In genomic region chr7:127588011-127588871, GRCm38 (mm10) we compare ENCODE assay signal across 8 mouse cellular contexts. TPM values are rescaled to one million over a fixed set of nuclear protein-coding genes. Genes with fewer than 3 reads are reported as not detected.
A peak's percentile ranks its signal among the peaks of the same experiment; 100 is the strongest.
DNase-seq lines count a peak whose midpoint lies in the region; ATAC-seq and TF ChIP-seq lines count a peak whose summit lies in the region.

TSS of gene Ccdc189 (minus strand) at chr7:127588595.
TSS of gene Rnf40 (plus strand) at chr7:127588767.

- peak within 1 kb of the TSS; percentile 93 for H3K4me3 ChIP-seq in gastrocnemius, adult 2 months
- H3K4me3 ChIP-seq in hindbrain, postnatal 0 days (ENCODE audit: low read length): peak within 1 kb of the TSS; percentile 92
- H3K4me3 ChIP-seq in left cerebral cortex, adult 2 months: peak within 1 kb of the TSS; percentile 91

- no peaks in the 10 kb centered on the region for H3K27me3 ChIP-seq in hindbrain, postnatal 0 days (ENCODE audit: insufficient read depth, low read length)

- peaks cover 46% of the 10 kb centered on the region for H3K36me3 ChIP-seq in hindbrain, postnatal 0 days (ENCODE audit: insufficient read depth, low read length)

- H3K4me1 ChIP-seq in hindbrain, postnatal 0 days (ENCODE audit: insufficient read depth, low read length): no peaks in the 10 kb centered on the region; the same call in 1 of the 2 replicates

- peak within 1 kb of the TSS; percentile 86 for H3K9ac ChIP-seq in hindbrain, postnatal 0 days (replicated peaks; ENCODE audit: low read length)

- peak within 1 kb of the TSS; percentile 93 for H3K27ac ChIP-seq in gastrocnemius, adult 2 months
- peak within 1 kb of the TSS; percentile 74 for H3K27ac ChIP-seq in hindbrain, postnatal 0 days
- peak within 1 kb of the TSS; percentile 88 for H3K27ac ChIP-seq in left cerebral cortex, adult 2 months

- ATAC-seq in common myeloid progenitor, adult 5-6 weeks (replicated peaks; ENCODE audit: low read depth, poor library complexity, severe bottlenecking): peak; percentile 93
- peak; percentile 99 for ATAC-seq in hindbrain, postnatal 0 days
- peak; percentile 86 for ATAC-seq in megakaryocyte, adult 5-6 weeks (ENCODE audit: poor library complexity, severe bottlenecking)

- DNase-seq in ZHBTc4 (ENCODE audit: low read depth, low spot score): peak; percentile 99
- DNase-seq in gastrocnemius, adult 2 months: peak; percentile 94
- DNase-seq in hindbrain, postnatal 0 days (ENCODE audit: low spot score): peak; percentile 98
- DNase-seq in left cerebral cortex, adult 2 months (ENCODE audit: extremely low spot score in 1 of 2, low spot score in 2 of 2): peak; percentile 90 to 93
- peak; percentile 95 to 96 for DNase-seq in right cerebral cortex, adult 2 months (ENCODE audit: low spot score in 2 of 2)
- peak; percentile 94 for DNase-seq in urinary bladder, postnatal 14 days (ENCODE audit: low spot score)

- TF ChIP-seq CTCF in gastrocnemius, adult 2 months (IDR thresholded peaks at IDR 0.05): no peak
- TF ChIP-seq CTCF in hindbrain, postnatal 0 days (IDR thresholded peaks at IDR 0.05; ENCODE audit: low read depth): no peak
- TF ChIP-seq CTCF in left cerebral cortex, adult 2 months (IDR thresholded peaks at IDR 0.05): no peak; the same call in 1 of the 2 replicates

- H3K4me2 ChIP-seq in hindbrain, postnatal 0 days (ENCODE audit: low read depth, low read length): peak within 1 kb of the TSS; percentile 89

- H3K9me3 ChIP-seq in hindbrain, postnatal 0 days (ENCODE audit: low read length): no peaks in the 10 kb centered on the region

- WGBS in hindbrain, postnatal 0 days: under 1% methylated on average over 50 of the region's 50 CpGs

- intact Hi-C loops in gastrocnemius, adult 2 months (cut with DNase I): loop anchor here (5.0 kb wide), 1 partner anchor 76 kb away; the partner anchor contains the start of gene Srcap
- intact Hi-C loops in left cerebral cortex, adult 2 months (cut with DNase I): loop anchor here (2.0 kb wide), 1 partner anchor 75 kb away; no protein-coding TSS in a partner anchor

RNA-seq across cellular contexts. Expression of gene Ccdc189, which starts in this region (rescaled TPM):
- total RNA-seq in common myeloid progenitor, adult 5-6 weeks (2017): 0.68 and 1.1 TPM in 2 replicates
- total RNA-seq in gastrocnemius, adult 2 months (2021): 1 to 10 TPM; 1.7 to 2.4 TPM
- total RNA-seq in hindbrain, postnatal 0 days (2014; rRNA removed): 9.0 and 10.9 TPM in 2 replicates
- polyA plus RNA-seq in hindbrain, postnatal 0 days (2015; fragmentation: Nextera tagmentation; extraction: Ambion mirVana): 9.2 and 11.2 TPM in 2 replicates
- 10 to 100 TPM in 1 of 2 experiments, 1 to 10 TPM in 1; 9.4 to 10.8 TPM for total RNA-seq in left cerebral cortex, adult 2 months (2021)
- 2.6 and 6.3 TPM in 2 replicates for total RNA-seq in megakaryocyte, adult 5-6 weeks (2015)
- total RNA-seq in megakaryocyte, adult 5-6 weeks (2017): 2.5 and 11.0 TPM in 2 replicates

RNA-seq across cellular contexts. Expression of gene Rnf40, which starts in this region (rescaled TPM):
- 55.9 and 57.4 TPM in 2 replicates for total RNA-seq in common myeloid progenitor, adult 5-6 weeks (2017)
- 10 to 100 TPM; 33.3 to 34.6 TPM for total RNA-seq in gastrocnemius, adult 2 months (2021)
- 33.6 and 34.6 TPM in 2 replicates for total RNA-seq in hindbrain, postnatal 0 days (2014; rRNA removed)
- 35.6 and 36.2 TPM in 2 replicates for polyA plus RNA-seq in hindbrain, postnatal 0 days (2015; fragmentation: Nextera tagmentation; extraction: Ambion mirVana)
- total RNA-seq in left cerebral cortex, adult 2 months (2021): 10 to 100 TPM; 78.8 to 79.6 TPM
- total RNA-seq in megakaryocyte, adult 5-6 weeks (2015): 14.1 and 18.8 TPM in 2 replicates
- 35.1 and 48.0 TPM in 2 replicates for total RNA-seq in megakaryocyte, adult 5-6 weeks (2017)

Comparison
In these comparisons a context has a peak if more than half of its experiments do, and no peak if none do; other contexts are left out.
1. Peak in every context shown above with its lines: DNase-seq, ATAC-seq, H3K4me3 ChIP-seq and H3K27ac ChIP-seq.